Mouse (Mus musculus) ovary, adult 2 months (tissue): ENCODE measurements around the gene Fibin. TPM values are rescaled to one million over a fixed set of nuclear protein-coding genes. Genes with fewer than 3 reads are reported as not detected.

Experiments
- polyA plus RNA-seq: library from polyadenylated mRNA; depleted of rRNA; stranded (reverse); fragments of >200 nt; gene quantifications from 2 replicates; pipeline ENCODE4 v1.2.3, GENCODE M21; 2012; rRNA removed

Fibin gene
- 2.5 and 3.0 TPM in 2 replicates for polyA plus RNA-seq

DNA sequence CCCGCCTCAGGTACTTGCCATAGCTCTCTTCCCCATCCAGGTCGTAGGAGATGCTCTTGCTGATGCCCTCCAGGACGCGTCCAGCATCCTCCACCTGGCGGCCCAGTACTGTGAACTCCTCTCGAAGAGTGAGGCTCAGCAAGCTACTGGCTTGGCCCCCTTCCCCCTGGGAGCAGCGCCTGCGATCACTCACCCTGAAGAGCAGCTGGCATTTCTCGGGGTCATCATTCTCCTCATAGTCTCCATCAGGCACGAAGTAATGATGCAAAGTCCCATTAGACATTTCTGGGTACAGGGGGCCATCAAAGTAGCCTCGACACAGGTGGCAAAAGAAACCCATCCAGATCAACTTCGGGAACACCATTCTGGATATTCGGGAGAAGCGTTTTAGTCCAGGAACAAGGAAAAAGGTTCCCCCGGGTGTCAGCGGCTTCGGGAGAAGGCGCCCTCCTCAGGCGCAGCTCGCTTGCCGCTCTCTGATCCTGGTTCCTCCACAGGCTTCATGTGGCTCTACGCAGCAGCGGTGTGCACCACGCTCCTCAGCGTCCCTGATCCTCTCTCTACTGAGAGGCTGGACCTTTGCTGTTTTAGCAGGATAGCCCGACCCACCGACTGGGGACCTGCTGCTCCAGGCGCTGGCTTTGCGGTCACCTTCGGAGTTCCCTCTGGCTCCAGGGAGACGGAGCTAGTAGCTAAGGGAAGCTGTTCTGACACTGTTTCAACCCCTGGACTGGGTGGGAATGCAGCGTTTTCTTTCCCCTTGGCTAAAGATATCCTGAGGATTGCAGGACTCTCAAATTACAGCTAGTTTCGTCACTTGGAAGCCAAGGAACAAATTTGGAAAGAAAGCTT lies at the start of gene Fibin:
Gene Fibin, minus strand, starts transcription at position 752 of the 852 bp plus-strand sequence.

DNA sequence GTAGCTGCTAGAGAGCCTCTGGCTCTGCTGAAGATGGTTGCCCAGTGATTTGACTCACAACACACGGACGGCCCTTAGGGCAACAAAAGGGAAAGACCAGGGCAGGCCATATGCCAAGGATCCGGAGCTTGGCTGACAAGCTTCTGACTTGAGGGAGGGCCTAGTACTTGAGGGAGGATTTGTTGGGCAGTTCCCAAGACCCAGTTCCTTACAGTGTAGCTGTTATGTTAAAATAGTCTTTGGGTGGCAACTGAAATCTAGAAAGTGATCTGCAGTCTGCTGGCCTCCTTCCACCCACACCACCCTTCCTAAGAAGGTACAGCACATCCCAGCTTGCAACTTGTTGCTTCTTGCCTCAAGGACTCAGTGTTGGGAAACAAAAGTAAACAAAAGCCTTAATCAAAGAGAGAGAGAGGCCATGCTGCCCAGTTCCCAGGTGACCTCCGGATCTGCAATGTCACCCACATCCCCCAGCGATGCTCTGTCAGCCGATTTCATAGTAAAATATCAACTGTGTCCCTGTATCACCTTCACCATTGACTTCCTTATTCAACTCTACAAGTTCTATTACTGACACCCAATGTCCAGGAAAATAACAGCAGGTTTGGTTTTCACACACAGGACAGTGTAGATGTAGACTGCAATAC lies 48.4 kb downstream of the Fibin start, which contains the start of gene Bbox1:
Gene Bbox1, minus strand, starts transcription at position 52 of the 647 bp plus-strand sequence.

Other genes with a start within 250 kb of the Fibin start
- gene Bbox1, start 48.6 kb downstream of the Fibin start, polyA plus RNA-seq, result 1.5 and 2.2 TPM in 2 replicates
- not detected in 2 replicates for gene Slc5a12, start 234.1 kb upstream of the Fibin start, polyA plus RNA-seq